Mouse (Mus musculus) left cerebral cortex, adult 2 months (tissue): ENCODE results near the gene Tmem175. TPM values are rescaled to one million over a fixed set of nuclear protein-coding genes. Genes with fewer than 3 reads are reported as not detected.

Experiments used
- DNase-seq, 2 experiments: peaks; one replicate each; pipeline ENCODE4 v3.0.0; 2021 to 2022; ENCODE audit warnings: low spot score in 2 of 2, mixed read lengths in 1 of 2; ENCODE audit errors: extremely low spot score in 1 of 2
- H3K27ac ChIP-seq: fragments of 200-600 bp; 2 replicates; pipeline ENCODE4 v1.8.1; 2022
- H3K4me3 ChIP-seq: fragments of 200-600 bp; 2 replicates; pipeline ENCODE4 v1.8.1; 2022
- CTCF ChIP-seq: fragments of 200-600 bp; IDR thresholded peaks from 2 replicates; pipeline ENCODE4 v1.8.1; 2022; ENCODE audit warnings: antibody characterized with exemption, mild to moderate bottlenecking, moderate library complexity
- intact Hi-C: fragments of 180-260 bp; cut with DNase I; formaldehyde crosslinking; loops from one replicate; pipeline ENCODE4 v1.15.1; 2025
- total RNA-seq, 2 experiments: library from RNA; stranded (reverse); gene quantifications; 2 replicates each; pipeline ENCODE4 v1.2.3; 2021

The Tmem175 gene
- total RNA-seq, 2 experiments from 2014 or later: 40.8 to 43.2 TPM

GRCm38 (mm10) chr5:108643674-108644073 is 14.1 kb downstream of the Tmem175 start:
- TF ChIP-seq CTCF: no peak
- intact Hi-C loops: no loop called here
- Histone ChIP-seq H3K4me3 (no peak overlapping the region), H3K27ac (no peak overlapping the region)
- DNase-seq: no peak

- DNase-seq: no peak
- no peak overlapping the region for H3K4me3 ChIP-seq
- intact Hi-C loops: no loop called here
- peak; percentile 29 for TF ChIP-seq CTCF
- peak overlapping the region; percentile 55; the same call in 1 of the 2 replicates for H3K27ac ChIP-seq
Measured at GRCm38 (mm10) chr5:108645651-108646342, 16.2 kb downstream of the Tmem175 start.

- H3K27ac ChIP-seq: peak overlapping the region; percentile 55; the same call in 1 of the 2 replicates
- DNase-seq: no peak
- TF ChIP-seq CTCF: no peak
- intact Hi-C loops: no loop called here
- no peak overlapping the region for H3K4me3 ChIP-seq
Measured at GRCm38 (mm10) chr5:108646343-108646660, 16.7 kb downstream of the Tmem175 start.

GRCm38 (mm10) chr5:108647311-108647710 is 17.7 kb downstream of the Tmem175 start:
- Histone ChIP-seq H3K27ac (no peak overlapping the region), H3K4me3 (no peak overlapping the region)
- no peak for DNase-seq
- TF ChIP-seq CTCF: no peak
- intact Hi-C loops: no loop called here

GRCm38 (mm10) chr5:108647820-108648465 is 18.4 kb downstream of the Tmem175 start:
- DNase-seq: no peak
- no peak for TF ChIP-seq CTCF
- intact Hi-C loops: no loop called here
- Histone ChIP-seq H3K4me3 (no peak overlapping the region), H3K27ac (no peak overlapping the region)

GRCm38 (mm10) chr5:108648937-108649576 is 19.5 kb downstream of the Tmem175 start:
- Histone ChIP-seq H3K4me3 (no peak overlapping the region), H3K27ac (no peak overlapping the region)
- TF ChIP-seq CTCF: no peak
- intact Hi-C loops: no loop called here
- no peak for DNase-seq

- DNase-seq: no peak
- intact Hi-C loops: loop anchor here (5.0 to 10.0 kb wide), 2 partner anchors 223 to 1454 kb away; partner anchors contain the start of gene Gtpbp6
- Histone ChIP-seq H3K4me3 (no peak overlapping the region), H3K27ac (no peak overlapping the region)
- TF ChIP-seq CTCF: no peak
Measured at GRCm38 (mm10) chr5:108650341-108650740, 20.8 kb downstream of the Tmem175 start.

- intact Hi-C loops: loop anchor here (5.0 to 10.0 kb wide), 2 partner anchors 224 to 1454 kb away; partner anchors contain the start of gene Gtpbp6
- Histone ChIP-seq H3K4me3 (no peak overlapping the region), H3K27ac (no peak overlapping the region)
- no peak for TF ChIP-seq CTCF
- no peak for DNase-seq
Measured at GRCm38 (mm10) chr5:108651136-108651720, 21.7 kb downstream of the Tmem175 start.

- no peak overlapping the region for H3K27ac ChIP-seq
- H3K4me3 ChIP-seq: no peak overlapping the region
- no peak for DNase-seq
- intact Hi-C loops: loop anchor here (5.0 to 10.0 kb wide), 2 partner anchors 225 to 1453 kb away; partner anchors contain the start of gene Gtpbp6
- TF ChIP-seq CTCF: peak; percentile 73
Measured at GRCm38 (mm10) chr5:108651823-108652222, 22.3 kb downstream of the Tmem175 start.

GRCm38 (mm10) chr5:108653341-108653740 is 23.8 kb downstream of the Tmem175 start:
- intact Hi-C loops: loop anchor here (5.0 to 10.0 kb wide), 2 partner anchors 226 to 1451 kb away; partner anchors contain the start of gene Gtpbp6
- TF ChIP-seq CTCF: no peak
- no peak for DNase-seq
- H3K27ac ChIP-seq: no peak overlapping the region
- H3K4me3 ChIP-seq: no peak overlapping the region

GRCm38 (mm10) chr5:108654444-108654990 is 24.9 kb downstream of the Tmem175 start:
- DNase-seq: no peak
- Histone ChIP-seq H3K4me3 (no peak overlapping the region), H3K27ac (no peak overlapping the region)
- intact Hi-C loops: loop anchor here (5.0 to 10.0 kb wide), 2 partner anchors 227 to 1450 kb away; partner anchors contain the start of gene Gtpbp6
- TF ChIP-seq CTCF: no peak
